Mouse (Mus musculus) hematopoietic stem cell, adult 5-6 weeks (primary cell): Measurements from ENCODE around the gene Tmeff1. TPM values are rescaled to one million over a fixed set of nuclear protein-coding genes. Genes with fewer than 3 reads are reported as not detected.

Source experiments
- ATAC-seq, 2 experiments: fragments of 125-278 bp in 1 of 2; replicated peaks in 1 of 2; 2 replicates each; pipeline ENCODE4 v1.8.0; 2016 to 2017; ENCODE audit warnings: inconsistent platforms in 2 of 2, mild to moderate bottlenecking in 2 of 2, moderate number of reproducible peaks in 2 of 2, low read depth in 1 of 2, moderate TSS enrichment in 1 of 2; ENCODE audit not compliant: low FRiP score in 2 of 2, poor library complexity in 2 of 2, severe bottlenecking in 2 of 2, insufficient read depth in 1 of 2, low TSS enrichment in 1 of 2
- total RNA-seq: library from RNA; stranded (forward); fragments of 172-1452, 232-1000 nt; gene quantifications from 2 replicates; pipeline ENCODE4 v1.2.3, GENCODE M21; 2017

Tmeff1 gene
- 0.50 and 1.1 TPM in 2 replicates for total RNA-seq

DNA sequence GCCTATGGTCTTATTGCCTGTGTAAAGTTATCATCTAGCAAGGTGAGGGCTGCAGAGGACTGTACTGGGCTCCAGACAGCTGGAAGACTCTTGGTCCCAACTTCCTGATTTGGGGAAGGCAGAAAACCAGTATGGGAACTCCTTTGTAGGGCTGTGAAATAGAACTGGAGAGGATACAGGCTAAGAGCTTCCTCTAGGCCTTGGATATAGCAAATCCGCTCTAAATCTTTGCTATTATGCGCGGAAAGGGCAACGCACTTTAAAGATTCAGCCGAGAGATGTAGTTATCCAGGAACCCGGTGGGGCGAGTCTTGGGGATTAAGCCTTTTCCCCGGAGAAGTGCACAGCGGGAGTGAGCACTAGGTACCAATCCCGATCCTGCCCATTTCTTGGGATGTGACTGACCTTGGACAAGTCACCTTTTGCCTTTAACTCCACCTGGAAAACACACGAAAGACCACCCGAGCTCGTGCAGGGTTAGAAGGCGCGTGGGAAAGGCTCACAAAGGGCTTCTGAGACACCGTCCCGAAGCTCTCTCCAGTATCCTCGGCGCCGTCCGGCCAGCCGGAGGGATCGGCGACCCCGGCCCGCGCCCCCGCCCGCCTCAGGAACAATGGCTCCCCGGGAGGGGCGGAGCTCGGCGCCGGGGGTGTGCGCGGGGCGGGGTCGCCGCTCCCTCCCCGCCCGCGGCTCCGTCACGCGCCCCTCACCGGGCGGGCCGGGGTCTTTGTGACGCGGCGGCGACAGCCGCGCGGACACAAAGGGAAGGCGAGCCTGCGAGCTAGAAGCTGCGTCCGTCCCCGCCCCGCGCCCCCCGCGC, at the start of gene Tmeff1:
Gene Tmeff1, plus strand, starts transcription at position 754 of the 820 bp plus-strand sequence.
- ATAC-seq: no peak

DNA sequence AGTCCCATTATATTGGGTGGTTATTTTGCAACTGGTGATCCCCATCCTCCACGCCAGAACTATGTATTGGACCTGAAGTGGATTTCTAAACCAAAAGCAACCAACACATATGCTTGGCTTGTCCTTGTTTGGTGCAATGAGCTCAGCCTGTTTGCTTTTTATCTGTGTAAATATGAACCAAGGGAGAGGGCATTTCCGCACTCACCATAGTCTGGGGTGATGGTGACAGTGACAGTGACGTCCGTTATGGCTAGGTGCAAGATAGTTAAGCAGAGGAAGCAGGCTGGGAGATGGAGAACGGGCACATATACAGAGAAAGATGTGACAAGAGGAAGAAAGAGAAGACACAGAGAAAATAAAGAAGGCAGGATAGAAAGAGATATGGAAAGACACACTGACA, 48.7 kb upstream of the Tmeff1 start:
- ATAC-seq: no peak

DNA sequence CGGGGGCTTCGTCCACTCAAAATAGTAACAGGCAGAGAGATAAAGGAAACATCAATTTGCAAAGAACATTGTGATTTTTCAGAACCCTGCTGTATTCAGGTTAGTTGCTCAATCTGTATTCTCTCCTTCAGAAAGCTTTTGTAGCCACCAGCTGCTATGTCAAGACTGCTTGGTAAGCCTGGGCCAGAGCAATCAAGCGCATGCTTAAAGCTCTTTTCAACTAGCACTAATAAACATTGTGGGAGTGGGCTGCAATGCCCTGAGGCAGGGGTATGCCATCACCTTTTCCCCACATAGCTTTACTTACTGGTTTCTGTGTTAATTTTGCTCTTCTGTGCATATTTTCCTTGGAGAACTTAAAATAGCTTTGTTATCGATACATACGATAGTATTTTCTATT, 48.0 kb upstream of the Tmeff1 start:
- no peak for ATAC-seq

DNA sequence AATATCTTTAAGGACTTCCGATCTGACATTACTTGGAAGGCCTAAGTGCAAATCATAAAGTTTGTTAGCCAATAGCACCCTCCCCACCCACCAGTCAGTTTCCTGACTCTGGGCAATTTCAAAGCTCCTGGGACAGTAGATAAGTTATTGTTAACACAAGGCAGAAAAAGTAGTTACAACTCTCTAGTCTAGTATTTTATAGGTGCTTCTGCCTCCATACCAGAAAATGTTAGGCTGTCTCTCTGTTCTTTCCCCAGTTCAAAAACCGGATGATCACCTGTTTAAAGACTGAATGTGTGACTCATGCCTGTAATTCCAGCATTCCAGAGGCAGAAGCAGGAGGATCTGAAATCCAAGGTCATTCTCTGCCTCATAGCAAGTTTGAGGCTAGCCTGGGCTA, 46.4 kb upstream of the Tmeff1 start:
- no peak for ATAC-seq

DNA sequence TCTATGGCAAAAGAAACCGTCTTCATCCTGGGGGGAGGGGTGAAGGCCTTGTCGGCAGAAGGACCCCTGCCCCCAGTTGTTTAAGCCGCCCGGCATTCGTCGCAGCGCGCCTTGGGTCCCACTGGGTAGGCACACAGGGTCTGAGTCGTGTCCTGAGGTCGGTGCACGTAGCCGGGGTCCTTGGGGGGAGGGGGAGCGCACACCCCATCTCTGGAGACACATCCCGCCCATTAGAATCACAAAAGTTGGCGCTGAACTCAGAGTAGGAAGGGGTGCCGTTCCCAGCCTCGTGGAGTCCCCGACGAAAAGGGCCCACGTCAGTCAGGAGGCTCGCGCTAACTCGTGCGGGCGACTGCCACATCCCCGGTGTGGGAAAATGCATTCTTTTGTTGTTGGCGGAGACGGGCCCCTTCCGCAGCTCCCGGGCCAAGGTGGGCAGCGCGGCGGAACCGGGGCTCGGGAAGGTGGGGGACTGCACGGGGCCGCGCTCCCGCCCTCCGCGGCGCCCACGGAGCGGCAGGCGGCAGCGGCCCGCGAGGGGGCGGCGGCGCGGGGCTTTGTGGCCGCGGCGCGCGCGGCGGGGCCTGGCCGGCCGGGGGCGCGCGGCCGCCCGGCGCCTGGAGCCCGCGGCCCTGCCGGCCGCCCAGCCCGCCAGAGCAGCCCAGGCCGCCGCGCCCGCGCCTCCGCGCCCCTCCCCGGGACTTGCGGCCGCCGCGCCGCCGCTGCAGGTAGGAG, 45.0 kb upstream of the Tmeff1 start, which contains the start of gene Msantd3:
Gene Msantd3, plus strand, starts transcription at position 95 of the 735 bp plus-strand sequence.
- peak; percentile 43 to 59 for ATAC-seq

DNA sequence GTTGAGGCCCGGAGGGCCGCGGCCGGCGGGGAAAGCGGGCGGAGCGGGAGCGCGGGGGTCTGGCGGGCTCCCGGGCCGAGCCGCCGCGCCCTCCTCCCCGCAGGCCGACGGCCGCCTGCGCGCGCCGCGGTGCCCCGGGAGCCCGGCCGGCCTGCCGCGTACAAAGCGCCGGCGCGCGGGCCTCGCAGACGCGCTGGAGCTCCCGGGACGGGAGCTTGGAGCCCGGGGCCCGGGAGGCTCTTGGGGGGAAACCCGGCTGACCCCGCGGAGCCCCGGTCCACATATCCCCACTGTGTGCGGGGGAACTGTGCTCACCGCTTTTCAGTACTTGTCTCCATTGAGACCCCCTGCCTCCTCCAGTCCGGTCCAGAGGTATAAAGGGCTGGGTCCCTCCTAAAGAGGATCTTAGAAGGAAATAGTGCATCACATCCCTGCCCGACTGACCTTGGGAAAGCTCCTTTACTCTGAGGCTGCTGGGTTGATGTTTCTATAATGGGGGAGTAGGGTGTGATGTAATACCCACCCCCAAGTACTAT, 44.3 kb upstream of the Tmeff1 start:
- peak in 1 of 2 experiments; percentile 33; a peak in 2 of 4 replicates for ATAC-seq

DNA sequence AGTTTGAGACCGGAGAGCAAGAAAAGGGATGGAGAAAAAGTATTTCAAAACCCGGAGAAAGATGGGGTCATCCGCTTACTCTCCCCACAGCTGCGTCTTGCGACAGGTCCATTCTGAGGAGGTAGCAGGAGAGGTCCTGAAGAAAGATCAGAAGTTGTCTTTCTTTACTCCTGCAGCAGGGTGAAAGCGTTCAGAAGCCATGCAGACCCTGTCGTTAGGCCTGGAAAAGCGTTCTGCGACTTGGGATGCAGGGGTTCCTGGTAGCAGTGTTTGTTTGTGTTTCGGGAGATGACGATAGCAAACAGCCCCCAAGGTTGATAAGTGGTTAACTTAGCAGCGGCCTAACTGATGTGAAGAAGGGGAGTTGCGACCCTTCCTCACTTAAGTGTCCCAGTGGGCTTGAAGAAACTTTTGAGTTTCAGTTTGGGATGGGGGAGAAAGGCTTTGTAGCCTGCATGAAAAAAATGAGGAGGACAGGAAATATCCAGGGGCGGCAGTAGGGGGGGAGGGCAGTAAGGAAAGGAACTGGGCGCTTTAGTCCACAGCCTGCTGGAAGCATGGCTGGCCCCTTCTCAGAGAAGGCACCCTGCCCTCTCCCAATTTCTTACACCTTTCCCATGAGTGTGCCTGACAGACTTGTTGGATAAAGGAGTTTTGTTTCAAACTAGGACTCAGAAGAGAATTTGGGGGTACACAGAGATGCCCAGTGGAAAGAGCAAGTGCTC, 43.3 kb upstream of the Tmeff1 start:
- no peak; a peak in 1 of 4 replicates for ATAC-seq

DNA sequence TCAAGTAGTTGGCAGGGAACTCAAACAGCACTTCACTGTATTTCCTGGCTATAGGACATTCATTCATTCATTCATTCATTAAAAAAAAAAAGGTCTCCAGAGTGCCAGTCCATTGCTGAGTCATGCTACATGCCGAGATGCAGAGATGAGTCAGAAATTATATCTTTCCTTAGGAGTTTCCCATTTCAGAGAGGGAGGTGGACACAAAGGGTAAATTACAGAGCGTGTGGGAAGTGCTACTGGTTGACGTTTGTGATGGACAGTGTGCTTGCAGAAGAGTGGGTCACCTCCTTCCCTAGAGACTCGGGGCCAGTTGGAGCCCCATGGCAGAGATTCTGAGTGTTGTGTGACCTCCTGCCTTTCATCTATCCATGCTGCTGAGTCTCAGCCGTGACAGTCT, 42.6 kb upstream of the Tmeff1 start:
- no peak for ATAC-seq

DNA sequence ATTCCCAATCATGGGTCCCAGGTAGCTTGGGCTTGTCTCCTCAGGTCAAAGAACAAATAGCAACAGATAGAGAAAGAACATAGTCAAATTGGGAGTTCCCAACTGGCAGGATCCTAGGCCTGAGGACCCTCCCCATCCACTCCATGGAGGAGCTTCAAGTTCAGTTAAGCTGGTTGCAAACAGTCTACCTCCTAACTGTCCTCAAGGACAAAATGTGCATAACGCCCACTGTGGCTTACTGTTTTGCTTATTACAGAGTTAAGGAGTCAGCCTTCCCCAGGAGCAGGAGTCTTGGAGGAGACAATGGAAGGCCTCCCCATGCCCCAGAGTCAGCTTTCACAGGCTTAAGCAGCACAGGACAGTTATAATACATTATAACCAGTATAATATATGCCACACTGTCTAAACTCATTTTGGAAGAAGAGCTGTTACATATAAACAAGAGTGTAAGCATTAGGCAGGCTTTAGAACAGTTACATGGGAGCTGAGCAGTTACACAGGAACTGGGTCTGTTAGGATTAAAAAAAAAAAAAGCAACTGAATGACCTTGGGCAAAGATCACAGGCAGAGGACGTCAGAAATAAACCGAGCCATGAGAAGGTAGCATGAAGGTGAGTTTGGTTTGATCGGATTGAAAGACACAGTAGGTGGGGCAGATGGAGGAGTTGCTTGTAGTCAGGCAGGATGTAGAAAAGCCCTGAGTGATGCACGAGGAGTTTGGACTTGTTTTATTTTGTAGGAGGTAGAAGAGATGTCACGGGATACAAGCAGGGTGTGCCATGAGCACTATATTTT, 41.7 kb upstream of the Tmeff1 start:
- no peak for ATAC-seq

DNA sequence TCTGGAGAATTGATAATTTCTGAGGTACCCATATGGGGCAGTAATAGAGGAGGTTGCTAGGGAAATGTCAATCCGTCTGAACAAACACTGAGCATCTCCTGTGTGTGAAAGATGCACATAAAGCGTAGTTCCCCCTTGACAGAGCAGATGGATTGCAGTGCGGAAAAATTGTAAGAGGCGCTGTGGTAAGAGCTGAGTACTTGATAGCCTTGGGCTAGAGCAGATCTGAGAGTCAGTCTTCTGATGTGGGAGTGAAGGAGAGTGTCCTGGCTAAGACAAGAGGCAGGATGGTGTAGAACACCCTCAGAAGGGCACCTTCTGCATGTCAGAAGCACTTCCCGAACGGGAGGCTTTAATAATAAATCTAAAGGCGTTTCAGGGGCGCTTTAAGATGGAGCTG, 40.8 kb upstream of the Tmeff1 start:
- no peak for ATAC-seq

DNA sequence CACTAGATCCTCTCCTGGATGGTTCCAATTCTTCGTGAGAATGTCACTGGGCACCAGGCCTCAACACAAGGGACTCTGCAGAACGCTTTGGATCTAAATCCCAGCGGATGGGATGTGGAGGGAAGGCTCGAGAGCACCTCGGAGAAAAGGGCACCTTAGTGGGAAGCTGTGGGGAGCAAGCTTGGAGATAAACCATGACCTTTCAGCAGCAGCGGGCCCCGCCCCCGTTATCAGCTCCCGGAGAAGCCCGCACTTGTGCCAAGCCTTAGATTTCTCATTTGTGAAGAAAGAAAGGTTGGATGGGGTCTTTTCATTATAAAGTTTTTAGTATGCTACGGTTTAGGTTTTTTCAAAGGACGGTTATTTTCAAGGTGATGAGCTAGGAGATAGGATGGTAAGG, 39.0 kb upstream of the Tmeff1 start:
- ATAC-seq: no peak

DNA sequence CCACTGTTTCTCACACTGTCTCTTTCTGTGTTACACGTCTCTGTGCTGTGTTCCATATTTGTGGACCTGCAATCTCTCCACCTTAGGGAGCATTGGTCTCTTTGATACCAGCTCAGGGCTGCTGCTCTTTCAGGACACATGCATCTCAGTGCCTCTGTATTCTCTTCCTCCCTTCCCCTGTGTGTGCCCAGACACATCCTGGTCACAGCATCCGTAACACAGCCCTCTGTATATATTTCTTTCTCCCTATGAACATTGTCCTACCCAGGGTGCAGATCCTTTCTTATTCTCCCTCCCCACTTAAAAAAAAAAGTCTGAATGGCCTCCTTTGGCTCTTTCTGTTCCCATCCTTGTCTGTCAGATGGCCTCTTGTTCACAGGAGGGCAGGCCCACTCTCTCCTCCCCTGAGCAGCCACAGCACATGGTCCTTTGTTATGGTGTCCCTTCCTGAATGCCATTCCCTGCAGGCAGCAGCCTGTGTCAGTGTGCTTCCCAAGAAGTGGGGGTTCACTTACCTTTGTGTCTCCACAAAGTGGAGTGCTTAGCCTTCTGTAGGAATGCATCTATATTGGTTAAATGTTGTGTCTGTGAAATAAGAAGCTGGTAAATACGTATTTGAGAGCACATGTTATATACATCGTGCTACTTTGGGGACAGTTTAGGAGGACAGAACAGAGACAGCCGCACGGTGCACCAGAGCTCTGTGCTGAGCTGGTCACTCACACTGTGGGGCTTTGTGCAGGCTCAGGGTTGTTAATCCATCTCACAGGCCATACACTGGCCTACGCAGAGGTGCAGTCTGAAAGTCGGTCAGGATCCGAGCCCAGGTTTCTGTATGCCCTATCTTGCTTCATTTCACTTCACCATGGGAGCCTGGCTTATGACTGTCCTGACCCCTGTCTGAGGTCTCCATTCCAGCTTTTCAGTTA, 38.1 kb upstream of the Tmeff1 start:
- ATAC-seq: no peak

DNA sequence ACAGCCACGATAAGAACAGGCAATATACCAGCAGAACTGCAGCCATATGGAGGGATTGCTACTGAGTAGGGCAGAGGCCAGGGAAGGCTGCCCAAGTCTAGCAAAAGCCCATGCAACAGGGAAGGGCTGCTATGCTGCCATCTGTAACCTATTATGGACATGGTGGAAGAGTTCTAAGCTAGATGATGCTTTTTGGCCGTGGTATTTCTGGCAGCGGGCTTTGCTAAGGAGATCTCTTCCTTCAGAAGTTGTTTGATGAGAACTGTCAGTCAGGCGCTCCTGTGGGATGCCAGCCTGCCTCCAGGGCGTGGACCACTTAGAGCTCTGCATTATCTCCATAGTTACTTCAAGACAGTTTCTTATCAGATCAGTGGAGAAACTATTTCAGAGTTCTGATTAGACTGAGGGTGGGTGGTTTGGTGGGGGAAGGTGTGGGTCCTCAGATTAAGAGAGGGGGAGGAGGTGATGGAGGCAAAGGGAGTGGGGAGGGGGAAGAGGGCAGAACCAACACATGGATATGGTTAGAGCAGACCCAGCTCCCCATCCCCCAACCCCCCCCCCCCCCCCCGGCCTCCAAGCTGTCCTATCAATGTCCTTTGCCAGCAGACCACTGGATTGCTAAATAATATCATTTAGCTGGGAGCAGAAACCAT, 36.5 kb upstream of the Tmeff1 start:
- no peak for ATAC-seq

DNA sequence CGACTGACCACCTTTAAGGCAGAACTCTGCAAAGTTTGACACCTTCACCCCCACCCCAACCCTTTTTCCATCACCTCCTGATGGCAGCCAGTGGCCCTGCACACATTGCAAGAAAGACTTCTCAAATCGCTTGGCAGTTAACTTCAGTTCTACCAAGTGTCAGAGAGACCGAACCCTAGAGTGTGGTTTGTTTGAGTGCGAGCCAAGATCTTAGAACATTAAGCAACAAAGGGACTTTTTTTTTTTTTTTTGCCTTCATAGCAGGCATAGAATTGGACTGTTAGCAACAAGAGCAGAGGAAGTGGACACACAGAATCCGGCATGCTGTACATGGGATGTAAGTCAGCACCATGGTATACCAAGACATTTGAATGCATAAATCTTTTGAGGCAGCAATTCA, 35.3 kb upstream of the Tmeff1 start:
- peak; percentile 59 to 69 for ATAC-seq

DNA sequence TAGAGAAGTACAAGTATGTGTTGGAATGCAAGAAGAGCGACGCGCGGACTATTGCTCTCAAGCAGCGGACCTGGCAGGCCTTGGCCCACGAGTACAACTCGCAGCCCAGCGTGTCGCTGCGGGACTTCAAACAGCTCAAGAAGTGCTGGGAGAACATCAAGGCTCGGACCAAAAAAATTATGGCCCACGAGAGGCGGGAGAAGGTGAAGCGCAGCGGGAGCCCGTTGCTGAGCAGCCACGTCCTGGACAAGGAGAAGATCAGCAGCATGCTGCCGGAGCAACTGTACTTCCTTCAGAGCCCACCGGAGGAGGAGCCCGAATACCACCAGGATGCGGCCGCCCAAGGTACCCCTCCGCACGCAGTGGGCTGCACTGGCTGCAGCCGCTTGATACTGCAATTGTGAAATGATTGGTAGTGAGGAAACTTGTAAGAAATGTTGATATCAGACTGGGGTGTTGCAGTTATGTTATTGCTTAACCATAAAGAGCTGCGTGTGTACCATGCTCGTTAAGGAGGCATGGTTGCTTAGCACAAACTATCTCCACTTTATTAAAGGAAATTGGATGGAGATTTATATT, 32.4 kb upstream of the Tmeff1 start:
- ATAC-seq: peak in 1 of 2 experiments; percentile 10; a peak in 1 of 4 replicates
